Mouse (Mus musculus) liver, embryonic 14.5 days (tissue): ENCODE measurements around the gene Eml2. TPM values are rescaled to one million over a fixed set of nuclear protein-coding genes. Genes with fewer than 3 reads are reported as not detected.

Experiments used
- ATAC-seq: fragments of 200-750 bp; cut with Nextera tagmentation; 2 replicates; pipeline ENCODE4 v1.8.0; 2017; ENCODE audit warnings: moderate number of reproducible peaks, mild to moderate bottlenecking, moderate library complexity; ENCODE audit not compliant: insufficient read depth
- DNase-seq, 3 experiments: peaks; one replicate each; pipeline ENCODE4 v3.0.0-alpha.2; 2012 to 2013; ENCODE audit warnings: low read depth in 3 of 3, low spot score in 3 of 3
- H3K27ac ChIP-seq: fragments of 300-500 bp; sonication (generic); 2 replicates; pipeline ENCODE4 v1.5.1; 2014; ENCODE audit warnings: moderate library complexity, mild to moderate bottlenecking, control low read depth, inconsistent platforms
- H3K27me3 ChIP-seq: fragments of 300-500 bp; sonication (generic); 2 replicates; pipeline ENCODE4 v1.6.1; 2014; ENCODE audit warnings: mild to moderate bottlenecking, low read length, moderate library complexity; ENCODE audit not compliant: control insufficient read depth, insufficient read depth
- H3K36me3 ChIP-seq: fragments of 300-500 bp; sonication (generic); replicated peaks from 2 replicates; pipeline ENCODE4 v1.6.1; 2014; ENCODE audit warnings: low read depth; ENCODE audit not compliant: control insufficient read depth, insufficient read depth
- H3K4me1 ChIP-seq, 2 experiments: fragments of 200-500 bp in 1 of 2; fragments of 300-500 bp in 1 of 2; sonication (generic) in 1 of 2; replicated peaks; 2 replicates each; pipeline ENCODE4 v1.6.1; 2012 to 2014; ENCODE audit warnings: antibody characterized with exemption in 1 of 2, inconsistent platforms in 1 of 2, low read length in 1 of 2; ENCODE audit not compliant: control insufficient read depth in 2 of 2, insufficient read depth in 2 of 2
- H3K4me2 ChIP-seq: fragments of 300-500 bp; sonication (generic); 2 replicates; pipeline ENCODE4 v1.6.1; 2014; ENCODE audit warnings: low read depth, mild to moderate bottlenecking, control low read depth, moderate library complexity
- H3K4me3 ChIP-seq, 2 experiments: fragments of 200-500 bp in 1 of 2; fragments of 300-500 bp in 1 of 2; sonication (generic) in 1 of 2; 2 replicates each; pipeline ENCODE4 v1.5.1; 2012 to 2014; ENCODE audit warnings: low read depth in 2 of 2, low read length in 2 of 2, mild to moderate bottlenecking in 2 of 2, control low read depth in 1 of 2, inconsistent platforms in 1 of 2, moderate library complexity in 1 of 2; ENCODE audit not compliant: insufficient read depth in 1 of 2
- H3K9ac ChIP-seq: fragments of 300-500 bp; sonication (generic); replicated peaks from 2 replicates; pipeline ENCODE4 v1.6.1; 2014; ENCODE audit warnings: mild to moderate bottlenecking, control low read depth, moderate library complexity
- H3K9me3 ChIP-seq: fragments of 300-500 bp; sonication (generic); 2 replicates; pipeline ENCODE4 v1.6.1; 2016; ENCODE audit warnings: low read length, mixed read lengths; ENCODE audit not compliant: control insufficient read depth
- CTCF ChIP-seq: IDR thresholded peaks from 2 replicates; pipeline ENCODE4 v1.5.1; 2016; ENCODE audit warnings: antibody characterized with exemption, low read depth, control low read depth
- EP300 ChIP-seq: IDR thresholded peaks from 2 replicates; pipeline ENCODE4 v1.6.1; 2016; ENCODE audit warnings: antibody characterized with exemption, low read depth
- WGBS: fragments of 180-500 bp; shearing (Covaris S2); extraction: QIAGEN DNeasy Blood & Tissue Kit; methylation state at CpG from one replicate; pipeline ENCODE4 v1.1.7; 2014; ENCODE audit not compliant: insufficient replicate concordance; 5-methylcytosine and 5-hydroxymethylcytosine counted together
- polyA plus RNA-seq, 2 experiments: library from polyadenylated mRNA; depleted of rRNA in 1 of 2; stranded (reverse) in 1 of 2; unstranded in 1 of 2; fragments of >200 nt; fragmentation: Nextera tagmentation in 1 of 2; extraction: Ambion mirVana in 1 of 2; gene quantifications; 2 replicates each; pipeline versions ENCODE4 v1.2.1 to v1.2.3; 2012 to 2014

Eml2 gene
- polyA plus RNA-seq (2012; rRNA removed), result 6.1 and 7.3 TPM in 2 replicates
- polyA plus RNA-seq (2014; fragmentation: Nextera tagmentation; extraction: Ambion mirVana), result 0.98 and 1.3 TPM in 2 replicates

GRCm38 (mm10) chr7:19175708-19176515 is at the start of gene Eml2:
Eml2 (plus strand) TSS chr7:19176421.
- H3K27ac ChIP-seq, result no peak within 1 kb of the TSS
- H3K9me3 ChIP-seq, result no peaks in the 10 kb centered on the region
- H3K36me3 ChIP-seq, result no peaks in the 10 kb centered on the region
- peaks cover 58% of the 10 kb centered on the region for H3K27me3 ChIP-seq
- H3K4me2 ChIP-seq, result no peak within 1 kb of the TSS
- DNase-seq (no peak), ATAC-seq (no peak)
- no peak within 1 kb of the TSS for H3K4me3 ChIP-seq
- 5% methylated on average over 30 of the region's 30 CpGs for WGBS
- H3K4me1 ChIP-seq, result peaks cover 13 to 27% of the 10 kb centered on the region in 2 experiments
- no peak within 1 kb of the TSS for H3K9ac ChIP-seq
- no peak for TF ChIP-seq EP300
- TF ChIP-seq CTCF, result no peak

DNA sequence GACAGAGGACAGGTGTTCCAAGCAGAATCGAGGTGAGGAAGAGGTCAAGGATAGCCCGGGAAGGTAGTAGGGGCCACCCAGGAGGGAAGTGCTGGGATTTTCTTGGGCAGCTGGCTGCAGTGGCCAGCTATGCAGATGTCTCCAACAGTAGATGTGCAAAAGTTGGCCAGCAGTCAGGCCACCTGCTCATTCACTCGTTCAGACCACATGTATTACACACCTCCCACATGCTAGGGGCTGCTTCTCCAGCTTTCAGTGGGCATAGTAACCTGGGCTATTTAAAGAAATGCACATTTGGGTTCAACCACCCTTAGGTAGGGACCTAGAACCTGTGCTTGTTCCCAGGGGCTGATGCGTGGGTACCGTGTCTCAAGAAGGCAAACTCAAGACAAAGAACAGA is 48.5 kb upstream of the Eml2 start:
- ATAC-seq (no peak), DNase-seq (no peak)
- Histone ChIP-seq H3K27ac (no peak overlapping the region), H3K9me3 (no peaks in the 10 kb centered on the region), H3K36me3 (no peaks in the 10 kb centered on the region), H3K9ac (no peak overlapping the region), H3K27me3 (no peaks in the 10 kb centered on the region), H3K4me2 (no peak overlapping the region), H3K4me1 (peaks cover 0 to 10% of the 10 kb centered on the region in 2 experiments; a peak in 2 of 4 replicates), H3K4me3 (no peak overlapping the region)
- no peak for TF ChIP-seq EP300
- TF ChIP-seq CTCF, result no peak
- WGBS, result 83% methylated on average over 5 of the region's 5 CpGs

- Histone ChIP-seq H3K27ac (no peak overlapping the region), H3K36me3 (no peaks in the 10 kb centered on the region), H3K9me3 (no peaks in the 10 kb centered on the region), H3K4me1 (peaks cover 0 to 10% of the 10 kb centered on the region in 2 experiments; a peak in 2 of 4 replicates), H3K27me3 (no peaks in the 10 kb centered on the region), H3K4me3 (no peak overlapping the region), H3K4me2 (no peak overlapping the region), H3K9ac (no peak overlapping the region)
- WGBS, result 86% methylated on average over 5 of the region's 5 CpGs
- DNase-seq (no peak), ATAC-seq (no peak)
- no peak for TF ChIP-seq EP300
- no peak for TF ChIP-seq CTCF
Observed at GRCm38 (mm10) chr7:19129396-19129795, 46.8 kb upstream of the Eml2 start.

DNA sequence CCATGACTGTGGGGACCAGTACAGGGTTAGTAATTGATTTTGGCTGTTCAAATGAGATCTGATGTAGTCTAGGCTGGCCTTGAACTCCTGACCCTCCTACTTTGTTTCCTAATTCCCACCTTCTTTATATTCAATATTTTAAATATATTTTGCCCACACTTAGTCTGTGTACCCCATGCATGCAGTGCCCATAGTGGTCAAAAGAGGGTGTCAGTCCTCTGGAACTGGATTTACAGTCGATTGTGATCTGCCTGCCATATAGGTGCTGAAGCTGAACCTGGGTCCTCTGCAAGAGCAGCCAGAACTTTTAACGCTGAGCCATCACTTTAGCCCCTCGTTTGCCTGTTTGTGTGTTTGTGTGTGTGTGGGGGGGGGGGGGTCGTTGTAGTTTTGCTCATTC is 45.6 kb upstream of the Eml2 start:
- Histone ChIP-seq H3K4me2 (peak overlapping the region; percentile 71), H3K36me3 (peaks cover 3% of the 10 kb centered on the region; the same call in 1 of the 2 replicates), H3K27ac (no peak overlapping the region), H3K4me3 (no peak overlapping the region), H3K9ac (no peak overlapping the region), H3K9me3 (no peaks in the 10 kb centered on the region), H3K27me3 (no peaks in the 10 kb centered on the region), H3K4me1 (peaks cover 0 to 10% of the 10 kb centered on the region in 2 experiments; a peak in 2 of 4 replicates)
- no peak for DNase-seq
- TF ChIP-seq CTCF, result peak; percentile 27; the same call in 1 of the 2 replicates
- no peak for TF ChIP-seq EP300
- no peak for ATAC-seq
- 32% methylated on average over 4 of the region's 4 CpGs for WGBS

DNA sequence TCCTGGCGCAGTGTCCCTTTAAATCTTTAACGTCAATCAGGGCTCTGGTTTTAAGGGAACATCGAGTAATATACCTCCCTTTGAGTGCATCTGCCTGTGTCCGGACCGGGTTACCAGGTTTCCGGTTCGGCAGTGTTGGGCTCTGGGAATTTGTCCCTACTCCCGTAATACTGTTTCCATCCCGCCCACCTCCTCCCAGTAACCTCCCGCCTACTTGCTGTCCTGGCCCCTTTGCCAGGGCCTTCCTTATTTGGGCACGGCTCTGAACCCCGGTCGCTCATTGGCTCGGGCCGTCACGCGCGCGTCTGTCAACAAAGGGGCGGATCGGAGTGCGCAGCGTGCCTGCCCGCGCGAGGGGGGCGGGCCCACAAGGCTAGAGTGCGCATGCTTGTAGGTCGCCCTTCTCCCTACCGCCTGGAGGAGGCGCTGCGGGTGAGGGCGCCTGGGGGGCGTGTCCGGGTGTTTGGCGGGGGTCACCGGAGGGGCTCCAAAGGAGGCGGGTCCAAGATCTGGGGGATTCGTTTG is 44.8 kb upstream of the Eml2 start:
- 1% methylated on average over 39 of the region's 39 CpGs for WGBS
- no peaks in the 10 kb centered on the region for H3K9me3 ChIP-seq
- H3K4me3 ChIP-seq, result peak overlapping the region; percentile 37 to 43
- ATAC-seq (peak; percentile 96), DNase-seq (peak; percentile 79 to 83 (median 82))
- no peaks in the 10 kb centered on the region for H3K27me3 ChIP-seq
- H3K9ac ChIP-seq, result no peak overlapping the region; the same call in 1 of the 2 replicates
- no peak overlapping the region for H3K27ac ChIP-seq
- peak overlapping the region; percentile 71 for H3K4me2 ChIP-seq
- peaks cover 0 to 10% of the 10 kb centered on the region in 2 experiments; a peak in 2 of 4 replicates for H3K4me1 ChIP-seq
- peaks cover 10% of the 10 kb centered on the region for H3K36me3 ChIP-seq
- no peak for TF ChIP-seq EP300
- TF ChIP-seq CTCF, result peak; percentile 85
